Mouse (Mus musculus): ENCODE data around the gene Kdelc2. TPM values are rescaled to one million over a fixed set of nuclear protein-coding genes. Genes with fewer than 3 reads are reported as not detected.

Kdelc2 gene
- total RNA-seq (2014; fragmentation: Nextera tagmentation), result 1.6 and 1.7 TPM in 2 replicates
- 0.94 and 4.5 TPM in 2 replicates for total RNA-seq (2017)

DNA sequence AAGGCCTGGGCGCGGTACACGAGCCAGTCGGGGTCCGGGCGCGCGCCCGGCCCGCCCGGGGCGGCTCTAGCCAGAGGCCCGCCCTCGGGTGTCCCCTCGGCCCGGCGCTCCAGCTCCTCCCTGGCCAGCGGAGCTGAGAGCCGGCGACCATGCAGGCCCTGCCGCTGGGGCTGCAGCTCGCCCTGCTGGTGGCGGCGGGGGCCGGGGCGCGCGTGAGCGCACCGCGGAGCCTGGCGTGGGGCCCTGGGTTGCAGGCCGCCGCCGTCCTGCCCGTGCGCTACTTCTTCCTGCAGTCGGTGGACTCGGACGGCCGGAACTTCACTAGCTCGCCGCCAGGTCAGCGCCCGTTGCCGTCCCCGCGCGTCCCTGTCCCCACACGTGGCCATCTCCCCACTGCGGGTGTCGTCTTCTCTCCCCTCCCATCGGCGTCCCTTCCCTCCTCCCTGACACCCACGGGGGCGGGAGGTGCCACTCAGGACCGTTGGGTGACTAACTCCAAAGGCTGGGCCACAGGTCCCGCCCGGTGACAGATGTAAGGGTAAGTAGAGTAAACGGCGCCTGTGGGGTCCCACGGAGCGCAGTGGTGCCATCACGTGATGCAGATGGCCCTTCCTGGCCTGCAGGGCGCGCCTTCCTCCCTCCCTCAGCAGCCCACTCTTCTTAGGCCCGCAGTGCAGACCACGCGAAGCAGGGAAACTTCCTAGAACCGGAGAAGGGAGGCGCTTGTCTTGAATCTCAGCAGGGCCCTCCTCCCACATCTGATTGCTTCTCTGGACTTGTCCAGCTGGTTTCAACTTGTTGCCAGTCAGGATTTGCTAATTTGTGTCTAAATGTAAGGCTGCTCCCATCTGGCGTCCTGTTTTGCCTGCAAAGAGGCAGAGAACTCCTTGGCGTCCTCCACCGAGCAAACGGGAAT is at the start of gene Kdelc2:
TSS of gene Kdelc2 (plus strand) at position 75 of the 916 bp plus-strand sequence.
- ATAC-seq (replicated peaks; ENCODE audit: low FRiP score, low TSS enrichment, poor library complexity, severe bottlenecking), result peak; percentile 68

DNA sequence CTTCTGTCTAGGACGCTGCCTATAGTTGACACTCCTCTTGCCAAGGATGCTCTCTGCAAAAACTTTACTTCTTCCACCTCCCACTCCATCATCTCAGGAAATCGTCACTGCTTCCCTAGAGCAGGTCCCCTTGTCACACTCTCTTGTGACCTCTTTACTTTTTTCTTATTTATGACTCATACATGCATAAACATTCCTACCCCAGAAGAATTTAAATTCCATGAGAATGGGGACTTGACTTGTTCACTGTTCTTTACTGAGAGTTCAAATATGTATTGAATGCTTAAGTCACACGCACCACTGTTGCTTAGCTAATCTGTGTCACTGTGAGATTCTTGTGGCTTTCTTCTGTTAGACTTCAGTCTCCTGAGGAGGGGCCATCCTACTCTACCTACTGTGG is 48.7 kb upstream of the Kdelc2 start:
- ATAC-seq (replicated peaks; ENCODE audit: low FRiP score, low TSS enrichment, poor library complexity, severe bottlenecking), result no peak

DNA sequence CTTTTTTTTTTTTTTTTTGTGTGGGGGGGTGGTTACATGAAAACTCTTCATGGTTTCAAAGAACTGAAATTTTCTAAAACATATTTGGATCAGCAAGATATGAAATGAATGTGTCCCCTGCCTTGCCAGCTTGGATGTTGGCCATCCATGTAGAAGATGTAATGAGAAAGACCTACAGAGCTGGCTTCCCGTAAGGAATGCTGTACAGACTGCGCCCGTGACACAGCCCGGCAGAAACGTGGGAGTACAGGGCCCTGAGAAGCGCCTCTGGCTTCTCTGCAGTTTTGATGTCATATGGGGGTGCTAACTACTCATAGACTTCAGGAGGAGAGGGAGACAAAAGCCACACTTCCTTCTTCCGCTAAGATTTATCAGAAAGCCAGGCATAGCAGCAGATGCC is 44.2 kb upstream of the Kdelc2 start:
- ATAC-seq (replicated peaks; ENCODE audit: low FRiP score, low TSS enrichment, poor library complexity, severe bottlenecking), result no peak

DNA sequence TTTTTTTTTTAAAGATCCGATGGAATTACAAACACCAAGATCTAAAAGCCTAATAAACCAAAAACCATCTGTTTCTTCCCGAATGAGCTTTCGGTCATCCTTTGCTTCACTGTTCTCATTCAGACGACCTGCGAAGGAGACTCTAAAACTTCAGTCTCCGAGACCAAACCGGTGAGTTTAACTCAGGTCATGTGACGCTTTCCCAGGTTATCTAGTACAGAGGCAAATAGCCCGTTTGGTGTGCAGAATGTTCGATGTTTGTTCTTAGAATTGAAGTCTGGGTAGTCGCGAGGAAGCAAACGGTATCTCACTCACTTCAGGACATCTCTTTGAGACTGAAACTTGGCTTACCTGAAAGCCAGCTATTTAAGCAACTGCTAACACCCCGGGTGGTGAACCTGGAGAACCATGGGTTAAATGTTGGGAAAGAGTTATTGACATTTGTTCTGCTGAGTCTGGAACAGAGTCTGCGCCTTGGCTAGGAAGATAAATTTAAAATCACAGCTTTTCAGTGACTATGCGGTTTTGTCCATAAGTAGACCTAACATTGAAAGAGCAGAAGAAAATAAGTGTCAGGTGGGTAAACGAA is 43.4 kb upstream of the Kdelc2 start:
- no peak for ATAC-seq (replicated peaks; ENCODE audit: low FRiP score, low TSS enrichment, poor library complexity, severe bottlenecking)

DNA sequence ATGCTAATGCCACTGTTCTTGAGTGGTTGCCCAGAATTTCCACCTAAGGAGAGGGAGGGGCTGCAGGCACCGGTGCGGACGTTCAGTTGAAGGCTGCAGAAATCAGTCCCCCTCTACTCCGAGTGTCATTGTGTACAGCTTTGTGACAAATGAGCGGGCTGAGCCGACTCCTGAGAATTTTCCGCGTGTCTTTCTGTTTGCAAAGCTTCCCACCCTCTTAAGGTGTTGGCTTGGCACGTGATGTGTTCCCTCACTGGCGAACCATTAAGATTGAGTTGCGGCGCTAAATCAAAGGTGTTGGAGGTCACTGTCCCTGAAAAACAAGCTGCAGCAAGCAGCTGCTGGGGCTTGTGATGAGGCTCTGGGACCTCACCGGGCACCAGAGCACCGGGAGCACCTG is 42.9 kb upstream of the Kdelc2 start:
- no peak for ATAC-seq (replicated peaks; ENCODE audit: low FRiP score, low TSS enrichment, poor library complexity, severe bottlenecking)

DNA sequence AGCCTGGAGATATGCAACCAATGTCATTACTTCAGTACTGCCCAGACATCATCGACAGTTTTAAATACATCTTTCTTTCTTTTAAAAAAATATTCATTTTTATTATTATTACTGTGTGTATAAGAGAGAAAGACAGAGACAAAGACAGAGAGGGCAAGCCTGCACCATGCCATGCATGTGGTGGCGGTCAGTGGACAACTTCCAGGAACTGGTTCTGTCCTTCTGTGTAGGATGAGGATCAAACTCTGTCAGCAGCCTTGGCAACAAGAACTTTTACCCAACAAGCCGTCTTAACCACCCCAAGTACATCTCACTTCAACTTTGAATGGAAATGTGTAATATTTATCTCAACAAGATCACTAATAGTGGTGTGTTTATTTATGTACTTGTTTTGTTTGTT is 41.8 kb upstream of the Kdelc2 start:
- no peak for ATAC-seq (replicated peaks; ENCODE audit: low FRiP score, low TSS enrichment, poor library complexity, severe bottlenecking)

DNA sequence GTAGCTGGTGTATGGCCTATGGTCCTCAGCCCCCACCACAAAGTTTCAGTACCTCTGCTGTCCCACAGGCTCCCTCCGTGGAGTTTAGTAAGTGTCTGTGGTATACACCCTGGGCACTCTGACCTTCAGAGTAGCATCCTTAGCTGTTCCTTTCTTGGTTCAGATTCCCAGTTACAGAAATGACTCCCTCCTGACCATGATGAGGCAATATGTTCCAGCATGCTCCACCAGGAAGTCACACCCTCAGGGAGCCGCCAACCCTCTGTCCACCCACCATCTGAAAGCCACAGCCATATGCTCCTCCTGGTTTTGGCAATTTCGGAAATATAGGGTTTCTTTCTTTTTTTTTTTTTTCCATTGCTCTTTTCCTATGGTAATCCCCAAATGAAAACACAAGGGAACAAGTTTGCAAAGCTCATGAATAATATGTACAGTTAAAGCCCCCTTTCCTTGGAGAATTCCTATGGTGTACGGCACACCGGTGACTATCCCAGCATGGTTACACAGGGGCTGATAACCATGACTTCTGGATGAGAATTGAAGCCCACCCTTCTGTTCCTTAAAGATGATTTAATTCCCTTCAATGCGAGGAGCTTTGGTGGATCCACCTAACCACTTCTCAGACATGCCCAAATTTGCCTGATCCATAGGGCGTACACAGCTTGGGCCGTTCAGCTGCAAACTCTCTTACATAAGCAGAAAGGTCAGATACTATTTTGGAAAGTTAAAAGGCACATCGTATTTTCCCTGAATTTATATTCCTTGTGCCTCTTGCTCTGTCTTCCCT is 39.0 kb upstream of the Kdelc2 start:
- ATAC-seq (replicated peaks; ENCODE audit: low FRiP score, low TSS enrichment, poor library complexity, severe bottlenecking), result no peak

DNA sequence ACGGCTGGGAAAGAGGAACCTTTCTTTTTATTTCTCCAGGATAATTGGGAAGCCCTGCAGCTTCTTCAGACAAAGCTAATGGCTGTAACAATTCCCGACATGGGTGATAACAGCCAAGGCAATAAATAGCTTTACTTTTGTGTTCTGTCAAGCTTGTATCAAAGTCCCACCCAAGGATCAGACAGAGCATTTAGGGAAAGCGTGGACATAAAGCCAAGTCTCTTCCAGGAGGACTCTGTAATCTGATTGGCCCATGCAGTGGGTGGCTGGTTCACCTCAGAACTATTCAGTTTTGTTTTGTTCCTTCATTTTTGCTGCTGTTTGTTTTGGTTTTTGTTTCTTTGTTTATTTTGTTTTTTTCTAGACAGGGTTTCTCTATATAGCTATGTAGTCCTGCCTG is 38.1 kb upstream of the Kdelc2 start:
- no peak for ATAC-seq (replicated peaks; ENCODE audit: low FRiP score, low TSS enrichment, poor library complexity, severe bottlenecking)

DNA sequence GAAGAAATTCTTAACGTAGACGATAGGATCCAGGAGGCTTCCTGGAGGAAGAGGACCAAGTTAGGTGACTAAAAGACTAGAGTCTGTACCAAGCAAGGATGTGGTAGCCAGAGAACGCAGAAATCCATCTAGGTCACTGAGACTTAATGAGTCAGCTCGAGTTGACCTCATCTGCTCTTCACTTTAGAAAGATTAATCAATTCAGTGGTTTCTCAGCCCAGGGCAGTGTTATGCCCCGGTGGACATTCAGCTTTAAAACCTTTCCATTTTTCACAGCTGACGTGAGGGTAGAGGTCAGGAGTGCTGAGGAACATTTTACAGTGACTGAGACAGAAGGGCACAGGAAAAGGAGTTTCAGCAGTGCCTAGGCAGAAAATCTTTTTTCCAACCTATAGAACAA is 37.4 kb upstream of the Kdelc2 start:
- no peak for ATAC-seq (replicated peaks; ENCODE audit: low FRiP score, low TSS enrichment, poor library complexity, severe bottlenecking)

DNA sequence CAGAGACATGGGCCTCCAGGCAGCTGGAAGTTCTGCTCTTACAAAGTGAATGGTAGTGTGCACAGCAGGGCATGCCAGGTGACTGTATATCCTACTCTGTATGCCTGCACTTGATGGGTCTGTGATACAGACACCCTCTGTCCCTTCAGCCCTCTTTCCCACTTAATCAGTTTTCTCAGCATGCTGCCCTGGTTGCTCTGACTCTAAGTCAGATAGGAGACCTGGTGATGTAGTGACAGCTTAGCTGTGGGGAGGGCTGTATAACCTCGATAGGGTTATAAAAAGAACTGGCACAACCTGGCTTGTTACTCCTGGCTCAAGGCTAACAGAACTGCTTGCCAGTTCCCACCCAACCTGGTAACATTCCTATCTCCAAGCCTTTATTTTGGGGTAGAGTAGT is 34.6 kb upstream of the Kdelc2 start:
- ATAC-seq (replicated peaks; ENCODE audit: low FRiP score, low TSS enrichment, poor library complexity, severe bottlenecking), result no peak

DNA sequence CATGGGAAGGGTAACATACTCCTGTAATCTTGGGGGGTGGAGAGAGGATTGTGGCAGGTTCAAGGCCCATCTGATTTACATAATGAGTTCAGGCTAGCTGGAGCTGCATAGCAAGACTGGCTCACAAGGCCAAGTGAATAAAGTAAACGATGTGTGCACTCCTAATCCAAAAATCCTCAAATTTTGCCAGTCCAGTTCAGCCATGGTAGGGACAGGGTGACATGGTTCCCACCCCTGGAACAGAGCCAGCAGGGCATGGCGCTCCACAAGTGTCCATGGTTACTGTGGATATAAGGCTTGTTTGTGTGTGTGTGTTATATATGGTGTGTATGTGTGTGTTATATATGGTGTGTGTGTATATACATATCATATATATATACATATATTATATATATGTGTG is 33.5 kb upstream of the Kdelc2 start:
- no peak for ATAC-seq (replicated peaks; ENCODE audit: low FRiP score, low TSS enrichment, poor library complexity, severe bottlenecking)

DNA sequence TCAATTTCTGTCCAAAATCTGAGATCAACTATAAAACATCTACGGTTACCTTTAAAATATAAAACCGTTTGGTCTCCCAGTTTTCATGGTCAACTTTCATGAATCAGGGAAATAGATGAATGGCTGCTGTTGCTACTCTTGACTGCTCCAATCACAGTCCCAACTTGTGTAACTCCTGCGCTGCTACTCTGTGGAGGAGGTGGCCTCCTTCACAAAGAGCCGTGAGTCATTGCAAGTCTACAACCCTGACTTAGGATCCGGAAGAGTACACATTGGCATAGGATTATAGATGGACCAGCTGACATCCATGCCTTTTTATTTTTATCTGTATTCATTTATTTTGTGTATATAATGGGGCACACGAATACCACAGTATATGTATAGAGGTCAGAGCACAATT is 31.9 kb upstream of the Kdelc2 start:
- no peak for ATAC-seq (replicated peaks; ENCODE audit: low FRiP score, low TSS enrichment, poor library complexity, severe bottlenecking)

DNA sequence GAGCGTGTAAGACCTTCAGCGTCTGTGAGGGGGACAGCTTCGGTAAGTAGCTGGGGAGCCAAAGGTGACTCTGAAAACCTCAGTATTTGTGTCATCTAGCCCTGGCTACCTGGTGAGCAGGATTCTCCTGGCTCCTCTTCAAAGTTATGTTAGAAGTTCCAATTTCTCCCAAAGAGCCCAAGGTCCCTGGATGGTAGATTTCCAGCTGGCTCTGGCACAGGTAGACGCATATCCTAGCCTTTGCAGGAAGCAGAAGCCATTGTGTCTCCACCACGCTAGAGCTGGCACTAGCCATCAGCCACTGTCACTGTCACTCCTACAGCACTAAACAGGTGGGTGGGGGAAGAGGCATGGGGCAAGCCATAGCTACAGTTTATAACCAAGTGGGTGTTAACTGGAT is 30.7 kb upstream of the Kdelc2 start:
- no peak for ATAC-seq (replicated peaks; ENCODE audit: low FRiP score, low TSS enrichment, poor library complexity, severe bottlenecking)

DNA sequence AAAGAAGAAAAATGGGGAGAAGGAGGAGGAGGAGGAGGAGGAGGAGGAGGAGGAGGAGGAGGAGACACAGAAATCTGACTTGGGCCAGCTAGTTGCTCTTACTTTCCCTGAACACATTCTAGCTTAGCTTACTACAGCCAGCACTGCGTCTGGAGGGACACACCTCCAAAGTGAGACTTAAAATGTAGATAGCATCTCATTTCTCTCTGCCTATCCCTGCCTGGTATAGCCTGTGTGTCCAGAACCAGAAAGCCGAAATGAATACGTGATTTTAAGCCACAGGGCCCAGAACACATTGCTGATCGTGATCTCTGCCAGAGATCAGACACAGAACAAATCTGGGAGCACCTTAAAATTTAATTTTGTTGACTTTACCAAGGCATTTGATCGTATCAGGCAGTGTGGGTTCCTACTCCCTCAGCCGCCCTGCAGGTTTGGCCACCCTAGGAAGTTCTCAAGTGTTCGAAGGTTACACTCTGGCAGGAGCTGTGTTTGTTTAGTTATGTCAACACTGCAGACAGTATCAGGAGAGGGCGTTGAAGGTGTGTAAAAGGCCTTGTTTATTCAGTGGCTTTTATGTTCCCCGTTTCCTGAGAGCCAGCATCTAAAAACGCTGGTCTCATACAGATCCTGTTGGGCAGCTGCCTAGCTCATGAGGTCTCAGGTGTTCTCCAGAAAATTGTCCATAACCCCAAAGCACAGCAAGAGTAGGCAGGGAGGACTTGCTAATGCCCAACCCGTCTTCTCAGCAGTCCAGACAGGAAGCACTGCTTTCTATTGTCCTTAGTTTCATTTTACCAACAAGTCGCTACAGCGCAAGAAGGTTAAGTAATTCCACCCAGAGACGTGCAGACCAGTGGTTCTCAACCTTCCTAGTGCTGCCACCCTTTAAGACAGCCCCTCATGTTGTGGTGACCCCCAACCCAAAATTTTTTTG is 27.3 kb upstream of the Kdelc2 start:
- ATAC-seq (replicated peaks; ENCODE audit: low FRiP score, low TSS enrichment, poor library complexity, severe bottlenecking), result peak; percentile 52

DNA sequence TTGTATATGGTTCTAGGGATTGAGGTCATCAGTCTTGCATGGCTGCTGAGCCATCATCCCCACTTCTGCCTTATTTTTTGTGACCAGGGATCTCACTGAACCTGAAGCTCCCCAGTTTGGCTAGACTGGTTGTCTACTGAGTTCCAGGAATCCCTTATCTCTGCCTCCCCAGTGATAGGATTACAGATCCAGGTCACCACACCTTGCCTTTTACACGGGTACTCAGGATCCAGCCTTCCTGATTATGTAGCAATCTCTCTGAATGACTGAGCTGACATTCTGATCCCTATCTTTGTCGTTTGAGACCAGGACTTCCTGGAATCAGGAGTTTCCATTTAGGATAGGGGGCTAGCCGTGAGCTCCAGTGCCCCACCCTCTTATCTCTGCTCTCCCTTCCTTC is 12.5 kb upstream of the Kdelc2 start:
- ATAC-seq (replicated peaks; ENCODE audit: low FRiP score, low TSS enrichment, poor library complexity, severe bottlenecking), result no peak

DNA sequence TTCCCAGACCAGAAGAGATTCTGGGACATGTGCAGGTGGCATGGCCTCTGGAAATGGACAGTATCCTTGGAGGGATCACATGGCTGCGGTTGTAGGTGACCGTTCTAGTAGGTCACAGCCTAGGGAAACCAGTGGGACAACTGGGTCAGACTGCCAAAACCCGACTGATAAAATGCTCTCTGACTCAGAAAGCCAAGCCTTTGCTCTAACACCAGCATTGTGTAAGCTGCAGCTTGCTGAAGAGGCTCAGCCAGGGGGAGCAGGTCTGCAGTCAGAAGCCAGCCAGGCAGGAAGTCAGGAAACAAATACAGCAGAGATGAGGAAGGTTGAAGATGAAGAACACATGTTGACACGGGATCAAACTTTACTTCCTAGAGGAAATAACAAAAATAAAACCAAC is 7.9 kb upstream of the Kdelc2 start:
- ATAC-seq (replicated peaks; ENCODE audit: low FRiP score, low TSS enrichment, poor library complexity, severe bottlenecking), result no peak

DNA sequence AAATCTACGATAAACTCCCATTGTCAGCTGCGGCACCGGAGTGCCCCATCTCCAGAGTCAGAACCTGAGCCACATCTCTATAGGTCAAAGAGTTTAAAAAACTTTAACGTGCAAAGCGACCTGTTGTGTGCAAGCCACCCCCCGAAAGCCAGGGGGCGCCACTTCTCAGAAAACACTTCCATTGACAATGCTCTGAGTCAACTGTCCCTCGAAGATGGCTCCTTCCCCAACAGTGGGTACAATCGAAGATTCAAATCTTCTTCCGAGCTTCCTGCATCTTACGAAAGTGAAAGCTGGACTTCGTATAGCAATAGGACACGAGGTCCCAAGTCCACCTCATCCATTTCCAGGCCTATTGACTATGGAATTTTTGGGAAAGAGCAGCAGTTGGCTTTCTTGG is 7.0 kb upstream of the Kdelc2 start:
- ATAC-seq (replicated peaks; ENCODE audit: low FRiP score, low TSS enrichment, poor library complexity, severe bottlenecking), result peak; percentile 57; the same call in 1 of the 2 replicates

DNA sequence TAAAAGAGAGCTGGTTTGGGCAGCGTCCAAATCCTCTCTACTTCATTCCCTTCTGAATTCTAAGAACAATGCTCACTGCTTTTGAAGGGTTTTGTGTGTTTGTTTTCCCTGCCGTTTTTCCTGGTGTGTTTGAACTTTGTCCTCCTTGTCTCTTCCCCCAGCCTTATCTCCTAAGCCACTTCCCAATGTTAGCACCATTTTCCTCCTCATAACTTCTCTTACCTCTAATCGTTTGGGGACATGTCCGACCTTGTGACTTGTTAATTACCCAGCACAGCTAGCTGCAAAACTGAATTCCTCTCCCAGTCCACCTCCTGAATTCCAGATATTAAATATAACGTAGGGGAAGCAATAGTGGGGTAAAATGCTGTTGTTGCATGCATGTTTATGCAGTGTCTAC is 6.2 kb upstream of the Kdelc2 start:
- ATAC-seq (replicated peaks; ENCODE audit: low FRiP score, low TSS enrichment, poor library complexity, severe bottlenecking), result no peak

DNA sequence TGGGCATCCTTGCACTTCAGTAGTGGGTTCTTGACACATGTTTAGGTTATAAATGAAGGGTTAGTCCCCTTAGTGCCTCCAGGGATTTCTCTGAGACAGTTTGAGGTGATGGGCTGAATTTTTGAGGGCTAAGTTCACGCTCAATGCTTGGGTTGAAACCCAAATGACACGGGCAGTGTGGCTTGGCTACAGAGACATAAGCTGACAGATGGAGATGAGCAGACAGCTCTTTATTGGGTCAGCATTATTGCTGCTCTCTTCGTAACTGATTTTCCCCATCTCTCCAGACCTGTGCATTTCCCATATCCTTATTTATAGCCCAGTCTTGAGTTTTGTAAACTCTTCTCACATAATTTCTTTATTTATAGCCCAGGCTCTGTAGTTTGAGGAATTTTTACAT is 5.7 kb upstream of the Kdelc2 start:
- ATAC-seq (replicated peaks; ENCODE audit: low FRiP score, low TSS enrichment, poor library complexity, severe bottlenecking), result no peak
